Mouse (Mus musculus): Measurements from ENCODE around the gene Ushbp1.

- TF ChIP-seq CTCF (IDR thresholded peaks at IDR 0.05; ENCODE audit: low read depth): no peak
- TF ChIP-seq EP300 (IDR thresholded peaks at IDR 0.05; ENCODE audit: low read depth): no peak
These were observed 16.1 kb upstream of the Ushbp1 start for GRCm38 (mm10) chr8:71411535-71412273.

All from liver, postnatal 0 days (tissue).